Mouse (Mus musculus) cortical plate, adult 2 months (tissue): ENCODE results near the gene Plcxd3.
"Not testable (repeated sequence)": the region's sequence is repeated elsewhere in the genome, so short reads cannot be mapped to it uniquely, and the experiment has no call there.

ENCODE experiments used
- CTCF ChIP-seq: fragments of 200-500 bp; IDR thresholded peaks from 2 replicates; pipeline ENCODE4 v1.5.1; 2011; ENCODE audit warnings: mild to moderate bottlenecking, control low read depth, low read length; ENCODE audit not compliant: insufficient read depth; ENCODE audit errors: extremely low read depth
- POLR2A ChIP-seq: fragments of 200-500 bp; IDR thresholded peaks from 2 replicates; pipeline ENCODE4 v1.6.1; 2011; ENCODE audit warnings: mild to moderate bottlenecking, low read length, control low read depth; ENCODE audit not compliant: insufficient read depth; ENCODE audit errors: extremely low read depth

DNA sequence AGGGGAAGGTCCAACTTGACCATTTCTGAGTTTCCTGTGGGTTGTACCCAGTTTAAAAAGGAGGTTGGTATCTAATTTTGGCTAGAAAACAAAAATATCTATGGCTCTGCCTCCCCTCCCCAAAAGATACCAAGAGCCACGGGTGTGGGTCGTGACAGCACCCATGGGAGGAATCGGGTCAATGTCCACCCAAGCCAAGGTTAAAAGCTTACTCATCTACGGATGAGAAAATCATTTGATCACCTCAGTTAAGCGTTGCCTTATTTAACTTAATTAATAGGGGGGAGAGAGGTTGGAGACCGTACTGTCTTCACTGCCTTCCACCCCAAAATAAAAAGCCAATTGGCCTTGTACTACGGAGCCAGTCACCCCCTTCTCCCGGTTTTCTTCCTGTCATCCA, 223.4 kb downstream of the Plcxd3 start:
- not testable (repeated sequence) for TF ChIP-seq CTCF, POLR2A
